Mouse (Mus musculus) mouse trophoblast stem cell (cell line): ENCODE results near the gene Pdgfd.
"Not testable (repeated sequence)": the region's sequence is repeated elsewhere in the genome, so short reads cannot be mapped to it uniquely, and the experiment has no call there.

Experiments
- in situ Hi-C, 2 experiments: fragments of 300-500 bp; cut with MseI, MboI; formaldehyde crosslinking; loops; 2 replicates in 1 of 2; 3 replicates in 1 of 2; pipeline ENCODE4 v1.15.1; 2025

The Pdgfd gene

DNA sequence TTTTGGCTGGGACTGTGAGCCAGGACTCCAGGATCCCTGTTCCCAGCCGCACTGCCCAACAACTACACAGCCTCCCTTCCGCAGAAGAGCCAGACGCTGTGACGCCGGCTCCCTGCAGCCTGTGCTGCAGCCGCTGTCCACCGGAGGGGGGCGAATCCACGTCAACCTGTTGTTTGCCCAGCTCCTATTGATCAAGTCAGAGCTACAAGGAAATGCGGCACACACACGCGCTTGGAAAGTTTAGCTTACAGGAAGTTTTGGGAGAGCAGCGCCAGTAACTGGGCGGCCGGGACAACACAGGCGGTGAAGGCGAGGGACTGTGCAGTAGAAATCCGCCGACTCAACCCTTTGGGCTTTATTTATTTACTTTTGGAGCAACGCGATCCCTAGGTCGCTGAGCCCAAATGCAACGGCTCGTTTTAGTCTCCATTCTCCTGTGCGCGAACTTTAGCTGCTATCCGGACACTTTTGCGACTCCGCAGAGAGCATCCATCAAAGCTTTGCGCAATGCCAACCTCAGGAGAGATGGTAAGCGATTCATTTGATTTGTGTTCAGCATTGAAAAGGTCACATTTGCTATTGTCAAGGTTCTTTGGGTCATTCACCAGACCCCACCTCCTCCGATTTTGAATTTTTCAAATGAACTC lies at the start of gene Pdgfd:
Gene Pdgfd (plus strand): TSS at position 194 of the 647 bp plus-strand sequence.
- in situ Hi-C loops = no loop called here

- in situ Hi-C loops = no loop called here
These were observed 651 bp downstream of the Pdgfd start for GRCm38 (mm10) chr9:6169038-6169431.

GRCm38 (mm10) chr9:6170962-6171361 lies 2.6 kb downstream of the Pdgfd start:
- in situ Hi-C loops = no loop called here

GRCm38 (mm10) chr9:6173276-6173675 lies 4.9 kb downstream of the Pdgfd start:
- in situ Hi-C loops = no loop called here

- in situ Hi-C loops = no loop called here
These were observed 7.3 kb downstream of the Pdgfd start for GRCm38 (mm10) chr9:6175731-6176130.

- in situ Hi-C loops = no loop called here
These were observed 14.0 kb downstream of the Pdgfd start for GRCm38 (mm10) chr9:6182307-6182923.

DNA sequence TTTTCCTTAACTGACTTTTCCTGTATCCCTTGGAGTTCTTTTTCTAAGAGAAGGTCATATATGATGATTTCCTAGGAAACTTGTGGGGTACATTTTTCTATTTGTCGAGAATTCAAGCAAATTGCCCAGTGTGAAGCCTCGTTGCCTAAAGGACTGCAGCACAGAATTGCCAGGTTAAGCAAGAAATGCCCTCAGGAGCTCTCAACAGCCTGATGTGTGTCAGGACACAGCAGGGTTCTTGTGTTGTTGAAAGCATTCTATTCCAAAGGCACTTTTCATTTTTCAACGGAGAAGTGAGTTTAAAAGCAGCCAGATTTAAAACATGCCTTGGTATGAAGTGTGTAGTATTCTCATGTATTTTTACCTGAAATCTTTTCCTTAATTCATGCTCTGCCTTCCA lies 19.6 kb downstream of the Pdgfd start:
- in situ Hi-C loops = no loop called here

DNA sequence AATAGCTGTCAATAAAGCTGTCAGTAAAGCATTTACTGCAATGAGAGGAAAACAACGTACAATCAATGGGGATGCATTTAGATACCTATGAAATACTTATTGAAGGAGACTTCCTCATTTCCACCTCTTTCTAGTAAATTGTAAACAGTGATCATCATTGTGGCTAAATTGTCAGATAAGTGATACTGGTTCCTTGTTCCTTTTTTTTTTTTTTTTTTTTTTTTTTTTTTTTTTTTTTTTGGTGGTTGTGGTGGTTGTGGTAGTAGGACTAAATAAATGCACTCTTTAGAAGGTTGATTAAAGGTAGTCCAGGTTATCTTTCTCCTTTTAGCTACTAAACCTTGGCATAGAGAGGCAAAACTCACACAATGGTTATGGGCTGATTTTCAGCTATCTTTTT lies 25.0 kb downstream of the Pdgfd start:
- in situ Hi-C loops = no loop called here

GRCm38 (mm10) chr9:6212862-6213261 lies 44.5 kb downstream of the Pdgfd start:
- in situ Hi-C loops = no loop called here

GRCm38 (mm10) chr9:6217505-6217904 lies 49.1 kb downstream of the Pdgfd start:
- in situ Hi-C loops = no loop called here

- in situ Hi-C loops = not testable (repeated sequence)
These were observed 67.6 kb downstream of the Pdgfd start for GRCm38 (mm10) chr9:6235982-6236381.

DNA sequence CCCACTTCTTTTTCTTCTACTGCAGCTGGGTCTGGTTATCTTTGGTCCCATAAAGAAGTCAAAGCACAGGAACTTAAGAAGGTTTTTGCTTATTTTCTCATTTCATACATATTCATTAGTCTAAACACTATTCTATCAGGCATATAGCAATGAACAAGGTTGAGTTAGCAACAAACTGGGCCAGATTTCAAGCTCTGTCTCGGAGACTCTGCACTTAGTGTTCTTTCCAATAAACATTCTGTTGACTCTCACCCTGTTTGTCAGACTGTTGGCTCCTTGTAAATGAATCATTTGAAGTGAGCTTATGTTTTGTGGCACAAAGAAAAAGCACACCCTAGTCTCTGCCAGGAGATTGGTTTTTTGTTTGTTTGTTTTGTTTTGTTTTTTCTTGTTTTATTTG lies 81.9 kb downstream of the Pdgfd start:
- in situ Hi-C loops = no loop called here

DNA sequence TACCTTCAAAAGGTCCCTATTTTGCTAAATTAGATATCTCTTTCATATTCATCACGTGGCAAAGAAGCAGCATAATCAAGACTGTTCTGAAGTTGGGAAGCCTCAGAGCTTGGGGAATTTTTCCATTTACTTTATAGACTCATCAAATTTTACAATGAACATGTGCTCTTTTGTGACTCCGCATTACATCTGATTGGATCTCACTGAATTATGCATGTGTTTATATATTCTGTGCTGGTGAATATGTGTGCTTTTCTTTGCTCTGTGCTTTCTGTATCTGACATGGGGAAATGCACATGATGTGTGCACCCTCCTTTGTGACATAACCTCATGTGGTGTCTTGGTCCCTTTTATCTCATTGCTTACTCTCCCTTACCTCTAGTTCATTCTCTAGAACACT lies 83.6 kb downstream of the Pdgfd start:
- in situ Hi-C loops = no loop called here

DNA sequence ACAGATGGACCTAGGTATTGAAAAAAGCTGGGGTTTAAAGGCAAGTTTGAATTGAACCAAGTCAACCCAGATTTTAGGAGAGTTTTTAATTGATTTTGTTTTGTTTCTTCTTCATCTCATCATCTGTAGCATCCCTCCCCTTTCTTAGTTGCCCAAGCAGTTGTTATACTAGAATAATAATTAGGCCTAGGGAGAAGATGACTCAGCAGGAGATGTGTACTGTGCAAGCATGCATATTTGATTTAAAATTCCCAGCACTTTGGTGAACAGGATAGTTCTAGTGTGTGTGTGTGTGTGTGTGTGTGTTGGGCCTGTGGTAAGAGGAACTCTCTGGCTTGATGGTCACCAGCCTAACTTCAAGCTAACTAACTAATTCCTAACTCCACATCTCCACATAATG lies 88.7 kb downstream of the Pdgfd start:
- in situ Hi-C loops = no loop called here

DNA sequence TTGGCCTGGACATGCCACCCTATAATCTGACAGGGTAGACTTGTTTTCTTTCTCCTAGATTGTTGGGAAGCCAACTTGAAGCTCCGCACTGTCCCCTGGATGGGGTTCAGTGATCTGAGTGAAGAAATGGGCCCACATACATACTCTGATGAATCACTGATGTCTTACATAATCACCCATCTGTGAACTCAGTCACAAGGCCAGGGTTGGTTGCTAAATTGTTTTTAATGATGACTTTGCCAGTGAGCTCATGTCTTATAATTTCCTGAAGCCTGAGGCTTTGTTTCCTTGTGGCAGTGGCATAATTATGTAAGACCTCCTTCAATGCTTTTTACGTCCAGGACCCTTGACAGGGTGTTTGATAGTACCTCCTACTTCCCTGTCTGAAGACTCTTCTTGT lies 96.4 kb downstream of the Pdgfd start:
- in situ Hi-C loops = no loop called here

- in situ Hi-C loops = no loop called here
These were observed 101.5 kb downstream of the Pdgfd start, which contains the start of gene Ddi1 for GRCm38 (mm10) chr9:6269796-6270280. TSS of gene Ddi1 (minus strand) at chr9:6269846.

DNA sequence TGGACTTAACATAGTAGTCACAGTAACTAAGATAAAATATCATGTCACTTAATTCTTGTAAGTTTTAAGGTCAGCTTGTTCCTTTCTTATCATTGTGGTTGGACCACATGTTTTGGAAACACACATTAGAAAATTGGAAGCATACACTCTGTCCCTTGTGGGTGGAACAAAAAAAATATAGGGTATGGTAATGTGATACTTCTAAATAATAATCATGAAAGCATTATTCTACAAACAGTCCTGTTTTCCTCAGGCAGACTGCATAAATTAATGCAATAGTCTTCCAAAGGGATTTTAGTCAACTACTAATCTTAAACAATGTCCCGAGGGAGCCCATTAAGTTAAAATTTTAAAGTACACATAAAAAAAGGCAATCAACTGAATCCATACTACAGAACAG lies 108.0 kb downstream of the Pdgfd start:
- in situ Hi-C loops = no loop called here

DNA sequence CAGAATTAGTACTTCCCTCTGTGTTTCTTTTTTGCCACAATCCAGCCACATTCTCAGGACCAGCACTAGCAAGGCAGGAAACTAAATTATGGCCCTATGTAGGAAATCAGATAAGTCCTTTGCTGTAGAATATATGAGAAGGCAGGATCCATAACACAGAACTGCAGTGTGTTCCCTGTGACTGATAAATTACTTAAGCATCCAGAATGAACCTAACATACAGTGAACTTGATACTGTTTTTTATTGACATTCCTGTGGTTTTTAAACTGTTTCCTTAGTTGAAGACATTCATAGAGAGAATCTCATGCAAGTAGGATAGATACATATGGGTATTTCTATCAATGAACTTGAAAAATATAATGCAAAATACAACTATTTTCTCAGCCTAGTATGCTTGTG lies 109.1 kb downstream of the Pdgfd start:
- in situ Hi-C loops = no loop called here

GRCm38 (mm10) chr9:6286770-6287169 lies 118.4 kb downstream of the Pdgfd start:
- in situ Hi-C loops = no loop called here

- in situ Hi-C loops = no loop called here
These were observed 120.9 kb downstream of the Pdgfd start for GRCm38 (mm10) chr9:6289211-6289696.

- in situ Hi-C loops = no loop called here
These were observed 130.2 kb downstream of the Pdgfd start for GRCm38 (mm10) chr9:6298547-6298946.

DNA sequence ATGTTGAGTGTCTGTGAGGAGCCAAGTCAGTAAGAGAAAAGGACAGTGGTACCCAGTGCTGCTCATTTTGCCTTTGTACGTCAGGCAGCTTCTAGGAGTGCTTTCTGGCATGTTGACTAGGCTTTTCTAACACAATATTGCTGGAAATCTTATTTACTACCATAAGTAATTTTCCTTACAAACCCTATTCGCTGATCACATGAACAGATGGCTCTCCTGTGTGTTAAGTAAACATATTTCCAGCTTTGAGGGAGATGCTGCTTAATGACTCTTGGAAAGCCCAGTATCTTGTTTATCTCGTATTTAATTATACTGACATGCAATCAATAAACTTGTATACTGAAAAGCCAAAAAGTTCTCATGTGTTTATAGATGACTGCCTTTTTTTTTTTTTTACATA lies 133.7 kb downstream of the Pdgfd start:
- in situ Hi-C loops = no loop called here

GRCm38 (mm10) chr9:6304590-6304989 lies 136.2 kb downstream of the Pdgfd start:
- in situ Hi-C loops = no loop called here
